Mouse (Mus musculus) neural tube, embryonic 11.5 days (tissue): ENCODE measurements at regions not wholly inside any gene's neighbourhood (a gene's known extent, or its start where the extent isn't known, plus 50 kb on each side); places are given as distances from the start of the nearest gene placed in this dataset.

Experiments used
- ATAC-seq: fragments of 200-750 bp; cut with Nextera tagmentation; 2 replicates; pipeline ENCODE4 v1.8.0; 2017; ENCODE audit warnings: moderate number of reproducible peaks, mild to moderate bottlenecking, moderate TSS enrichment, moderate library complexity; ENCODE audit not compliant: insufficient read depth, low FRiP score, low TSS enrichment
- DNase-seq: peaks from one replicate; pipeline ENCODE4 v3.0.0-alpha.2; 2015; ENCODE audit warnings: low spot score
- H3K27ac ChIP-seq: fragments of 300-500 bp; sonication (generic); 2 replicates; pipeline ENCODE4 v1.5.1; 2014; ENCODE audit warnings: low read depth, mild to moderate bottlenecking, low read length
- H3K27me3 ChIP-seq: fragments of 300-500 bp; sonication (generic); 2 replicates; pipeline ENCODE4 v1.6.1; 2014; ENCODE audit warnings: mild to moderate bottlenecking, low read length, mixed read lengths; ENCODE audit not compliant: control insufficient read depth, insufficient read depth
- H3K36me3 ChIP-seq: fragments of 300-500 bp; sonication (generic); 2 replicates; pipeline ENCODE4 v1.6.1; 2014; ENCODE audit warnings: mild to moderate bottlenecking, low read length, moderate library complexity, mixed read lengths; ENCODE audit not compliant: control insufficient read depth, insufficient read depth
- H3K4me1 ChIP-seq: fragments of 300-500 bp; sonication (generic); 2 replicates; pipeline ENCODE4 v1.6.1; 2014; ENCODE audit warnings: low read length, mixed read lengths; ENCODE audit not compliant: control insufficient read depth, insufficient read depth
- H3K4me2 ChIP-seq: fragments of 300-500 bp; sonication (generic); 2 replicates; pipeline ENCODE4 v1.6.1; 2014; ENCODE audit warnings: low read depth, mild to moderate bottlenecking, moderate library complexity
- H3K4me3 ChIP-seq: fragments of 300-500 bp; sonication (generic); 2 replicates; pipeline ENCODE4 v1.5.1; 2014; ENCODE audit warnings: low read depth, low read length
- H3K9ac ChIP-seq: fragments of 300-500 bp; sonication (generic); 2 replicates; pipeline ENCODE4 v1.6.1; 2014; ENCODE audit warnings: mild to moderate bottlenecking, low read length
- H3K9me3 ChIP-seq: fragments of 300-500 bp; sonication (generic); 2 replicates; pipeline ENCODE4 v1.6.1; 2016; ENCODE audit warnings: low read length; ENCODE audit not compliant: control insufficient read depth
- WGBS: fragments of 180-500 bp; shearing (Covaris S2); extraction: QIAGEN DNeasy Blood & Tissue Kit; methylation state at CpG from one replicate; pipeline ENCODE4 v1.1.7; 2014; 5-methylcytosine and 5-hydroxymethylcytosine counted together

- H3K4me2 ChIP-seq: no peak overlapping the region
- no peak overlapping the region for H3K9ac ChIP-seq
- H3K27ac ChIP-seq: no peak overlapping the region
- no peaks in the 10 kb centered on the region for H3K27me3 ChIP-seq
- 92% methylated on average over 2 of the region's 2 CpGs for WGBS
- H3K4me3 ChIP-seq: no peak overlapping the region
- H3K4me1 ChIP-seq: no peaks in the 10 kb centered on the region
- no peaks in the 10 kb centered on the region for H3K36me3 ChIP-seq
- no peak for ATAC-seq
- no peaks in the 10 kb centered on the region for H3K9me3 ChIP-seq
- DNase-seq: no peak
Measured at GRCm38 (mm10) chr19:18128786-18129185, 291.4 kb upstream of the Pcsk5 start.

GRCm38 (mm10) chr19:18106236-18106635 is 268.8 kb upstream of the Pcsk5 start:
- no peak for DNase-seq
- no peak for ATAC-seq
- Histone ChIP-seq H3K4me3 (no peak overlapping the region), H3K36me3 (no peaks in the 10 kb centered on the region), H3K27me3 (no peaks in the 10 kb centered on the region), H3K27ac (no peak overlapping the region), H3K9me3 (no peaks in the 10 kb centered on the region), H3K9ac (no peak overlapping the region), H3K4me1 (no peaks in the 10 kb centered on the region), H3K4me2 (no peak overlapping the region)
- 82% methylated on average over 6 of the region's 6 CpGs for WGBS

GRCm38 (mm10) chr19:18104590-18104989 is 267.2 kb upstream of the Pcsk5 start:
- H3K4me3 ChIP-seq: no peak overlapping the region
- no peak overlapping the region for H3K9ac ChIP-seq
- H3K36me3 ChIP-seq: no peaks in the 10 kb centered on the region
- H3K27me3 ChIP-seq: no peaks in the 10 kb centered on the region
- no peak overlapping the region for H3K4me2 ChIP-seq
- DNase-seq: no peak
- no peaks in the 10 kb centered on the region for H3K9me3 ChIP-seq
- no peak overlapping the region for H3K27ac ChIP-seq
- H3K4me1 ChIP-seq: no peaks in the 10 kb centered on the region
- 0 out of 2 replicates have a peak, but pooled peaks have one; percentile 41 for ATAC-seq
- WGBS: 89% methylated on average over 2 of the region's 2 CpGs

GRCm38 (mm10) chr19:18101423-18102341 is 264.2 kb upstream of the Pcsk5 start:
- no peak overlapping the region for H3K9ac ChIP-seq
- no peaks in the 10 kb centered on the region for H3K36me3 ChIP-seq
- no peaks in the 10 kb centered on the region for H3K27me3 ChIP-seq
- DNase-seq (no peak), ATAC-seq (no peak)
- H3K4me1 ChIP-seq: no peaks in the 10 kb centered on the region
- WGBS: 33% methylated on average over 4 of the region's 4 CpGs
- H3K4me2 ChIP-seq: no peak overlapping the region
- H3K9me3 ChIP-seq: no peaks in the 10 kb centered on the region
- H3K4me3 ChIP-seq: no peak overlapping the region
- H3K27ac ChIP-seq: no peak overlapping the region

- Histone ChIP-seq H3K27ac (no peak overlapping the region), H3K9me3 (no peaks in the 10 kb centered on the region), H3K4me1 (no peaks in the 10 kb centered on the region), H3K4me2 (no peak overlapping the region), H3K9ac (no peak overlapping the region), H3K36me3 (no peaks in the 10 kb centered on the region), H3K4me3 (no peak overlapping the region), H3K27me3 (no peaks in the 10 kb centered on the region)
- WGBS: 79% methylated on average over 6 of the region's 6 CpGs
- ATAC-seq (no peak), DNase-seq (no peak)
Measured at GRCm38 (mm10) chr19:18083312-18083711, 245.9 kb upstream of the Pcsk5 start.

GRCm38 (mm10) chr19:18068919-18069318 is 231.5 kb upstream of the Pcsk5 start:
- no peak overlapping the region for H3K4me3 ChIP-seq
- WGBS: 57% methylated on average over 5 of the region's 5 CpGs
- DNase-seq (no peak), ATAC-seq (no peak)
- no peak overlapping the region for H3K27ac ChIP-seq
- H3K27me3 ChIP-seq: no peaks in the 10 kb centered on the region
- H3K4me1 ChIP-seq: no peaks in the 10 kb centered on the region
- H3K9ac ChIP-seq: no peak overlapping the region
- H3K36me3 ChIP-seq: no peaks in the 10 kb centered on the region
- no peak overlapping the region for H3K4me2 ChIP-seq
- no peaks in the 10 kb centered on the region for H3K9me3 ChIP-seq

GRCm38 (mm10) chr19:18067855-18068494 is 230.5 kb upstream of the Pcsk5 start:
- Histone ChIP-seq H3K4me2 (no peak overlapping the region), H3K9ac (no peak overlapping the region), H3K4me3 (no peak overlapping the region), H3K4me1 (no peaks in the 10 kb centered on the region), H3K27me3 (no peaks in the 10 kb centered on the region), H3K9me3 (no peaks in the 10 kb centered on the region), H3K36me3 (no peaks in the 10 kb centered on the region), H3K27ac (no peak overlapping the region)
- 78% methylated on average over 8 of the region's 8 CpGs for WGBS
- DNase-seq (no peak), ATAC-seq (no peak)

GRCm38 (mm10) chr19:18057256-18057890 is 219.9 kb upstream of the Pcsk5 start:
- H3K36me3 ChIP-seq: no peaks in the 10 kb centered on the region
- no peak overlapping the region for H3K4me3 ChIP-seq
- H3K9ac ChIP-seq: no peak overlapping the region
- ATAC-seq (no peak), DNase-seq (no peak)
- 75% methylated on average over 7 of the region's 7 CpGs for WGBS
- H3K9me3 ChIP-seq: no peaks in the 10 kb centered on the region
- no peaks in the 10 kb centered on the region for H3K4me1 ChIP-seq
- no peak overlapping the region for H3K27ac ChIP-seq
- H3K4me2 ChIP-seq: no peak overlapping the region
- H3K27me3 ChIP-seq: no peaks in the 10 kb centered on the region
